Mouse (Mus musculus): ENCODE measurements at regions not wholly inside any gene's neighbourhood (a gene's known extent, or its start where the extent isn't known, plus 50 kb on each side); places are given as distances from the start of the nearest gene placed in this dataset.
A peak's percentile ranks its signal among the peaks of the same experiment; 100 is the strongest.

- no peaks in the 10 kb centered on the region for H3K27me3 ChIP-seq
- H3K9me3 ChIP-seq = no peaks in the 10 kb centered on the region
- H3K4me1 ChIP-seq (replicated peaks) = no peaks in the 10 kb centered on the region
- H3K36me3 ChIP-seq = no peaks in the 10 kb centered on the region
- no peak overlapping the region for H3K27ac ChIP-seq
- H3K9ac ChIP-seq (replicated peaks) = no peak overlapping the region
- H3K4me2 ChIP-seq (replicated peaks) = no peak overlapping the region
- no peak for ATAC-seq
- 83% methylated on average over 3 of the region's 3 CpGs for WGBS
- H3K4me3 ChIP-seq (replicated peaks) = no peak overlapping the region
These were observed 746.4 kb upstream of the Cypt12 start for GRCm38 (mm10) chr3:17201773-17202172.

- 55% methylated on average over 3 of the region's 3 CpGs for WGBS
- H3K4me3 ChIP-seq (replicated peaks) = no peak overlapping the region
- ATAC-seq = 0 out of 2 replicates have a peak, but pooled peaks have one; percentile 17
- no peaks in the 10 kb centered on the region for H3K9me3 ChIP-seq
- no peak overlapping the region for H3K27ac ChIP-seq
- peaks cover 7% of the 10 kb centered on the region; the same call in 1 of the 2 replicates for H3K4me1 ChIP-seq (replicated peaks)
- no peak overlapping the region for H3K9ac ChIP-seq (replicated peaks)
- no peaks in the 10 kb centered on the region for H3K36me3 ChIP-seq
- H3K27me3 ChIP-seq = no peaks in the 10 kb centered on the region
- no peak overlapping the region for H3K4me2 ChIP-seq (replicated peaks)
These were observed 734.2 kb upstream of the Cypt12 start for GRCm38 (mm10) chr3:17214031-17214430.

- H3K4me3 ChIP-seq (replicated peaks) = no peak overlapping the region
- no peaks in the 10 kb centered on the region for H3K27me3 ChIP-seq
- peaks cover 7% of the 10 kb centered on the region; the same call in 1 of the 2 replicates for H3K4me1 ChIP-seq (replicated peaks)
- no peak overlapping the region for H3K27ac ChIP-seq
- H3K9ac ChIP-seq (replicated peaks) = no peak overlapping the region
- no peaks in the 10 kb centered on the region for H3K9me3 ChIP-seq
- peak; percentile 43; the same call in 1 of the 2 replicates for ATAC-seq
- no peak overlapping the region for H3K4me2 ChIP-seq (replicated peaks)
- 53% methylated on average over 2 of the region's 2 CpGs for WGBS
- no peaks in the 10 kb centered on the region for H3K36me3 ChIP-seq
These were observed 731.4 kb upstream of the Cypt12 start for GRCm38 (mm10) chr3:17216825-17217224.

GRCm38 (mm10) chr3:17238407-17238806 is 709.8 kb upstream of the Cypt12 start:
- Histone ChIP-seq H3K27ac (no peak overlapping the region), H3K4me2 (replicated peaks) (no peak overlapping the region), H3K9me3 (no peaks in the 10 kb centered on the region), H3K4me3 (replicated peaks) (no peak overlapping the region), H3K36me3 (no peaks in the 10 kb centered on the region), H3K9ac (replicated peaks) (no peak overlapping the region), H3K4me1 (replicated peaks) (no peaks in the 10 kb centered on the region), H3K27me3 (no peaks in the 10 kb centered on the region)
- ATAC-seq = no peak
- WGBS = 4% methylated on average over 1 of the region's 1 CpGs

- no peak overlapping the region for H3K9ac ChIP-seq (replicated peaks)
- no peak overlapping the region for H3K4me3 ChIP-seq (replicated peaks)
- no peaks in the 10 kb centered on the region for H3K9me3 ChIP-seq
- no peaks in the 10 kb centered on the region for H3K4me1 ChIP-seq (replicated peaks)
- ATAC-seq = no peak
- H3K27ac ChIP-seq = no peak overlapping the region
- no peaks in the 10 kb centered on the region for H3K27me3 ChIP-seq
- H3K36me3 ChIP-seq = no peaks in the 10 kb centered on the region
- no peak overlapping the region for H3K4me2 ChIP-seq (replicated peaks)
These were observed 689.8 kb upstream of the Cypt12 start for GRCm38 (mm10) chr3:17258397-17258796.

GRCm38 (mm10) chr3:17259093-17259492 is 689.1 kb upstream of the Cypt12 start:
- Histone ChIP-seq H3K9ac (replicated peaks) (no peak overlapping the region), H3K4me3 (replicated peaks) (no peak overlapping the region), H3K4me1 (replicated peaks) (no peaks in the 10 kb centered on the region), H3K9me3 (no peaks in the 10 kb centered on the region), H3K27me3 (no peaks in the 10 kb centered on the region), H3K27ac (no peak overlapping the region), H3K4me2 (replicated peaks) (no peak overlapping the region), H3K36me3 (no peaks in the 10 kb centered on the region)
- WGBS = 84% methylated on average over 3 of the region's 3 CpGs
- ATAC-seq = no peak

- Histone ChIP-seq H3K4me2 (replicated peaks) (no peak overlapping the region), H3K4me3 (replicated peaks) (no peak overlapping the region), H3K27ac (peak overlapping the region; percentile 58), H3K4me1 (replicated peaks) (no peaks in the 10 kb centered on the region; the same call in 1 of the 2 replicates), H3K9ac (replicated peaks) (no peak overlapping the region), H3K9me3 (no peaks in the 10 kb centered on the region), H3K27me3 (no peaks in the 10 kb centered on the region), H3K36me3 (no peaks in the 10 kb centered on the region)
- 0 out of 2 replicates have a peak, but pooled peaks have one; percentile 56 for ATAC-seq
- 38% methylated on average over 6 of the region's 6 CpGs for WGBS
These were observed 667.0 kb upstream of the Cypt12 start for GRCm38 (mm10) chr3:17281231-17281630.

GRCm38 (mm10) chr3:17282881-17283280 is 665.3 kb upstream of the Cypt12 start:
- no peak for ATAC-seq
- H3K9ac ChIP-seq (replicated peaks) = no peak overlapping the region
- WGBS = 88% methylated on average over 3 of the region's 3 CpGs
- H3K27ac ChIP-seq = no peak overlapping the region
- H3K4me2 ChIP-seq (replicated peaks) = no peak overlapping the region
- no peak overlapping the region for H3K4me3 ChIP-seq (replicated peaks)
- no peaks in the 10 kb centered on the region; the same call in 1 of the 2 replicates for H3K4me1 ChIP-seq (replicated peaks)
- no peaks in the 10 kb centered on the region for H3K36me3 ChIP-seq
- no peaks in the 10 kb centered on the region for H3K9me3 ChIP-seq
- H3K27me3 ChIP-seq = no peaks in the 10 kb centered on the region

GRCm38 (mm10) chr3:17317523-17317922 is 630.7 kb upstream of the Cypt12 start:
- Histone ChIP-seq H3K4me2 (replicated peaks) (no peak overlapping the region), H3K27ac (no peak overlapping the region), H3K4me3 (replicated peaks) (no peak overlapping the region), H3K9ac (replicated peaks) (no peak overlapping the region), H3K27me3 (no peaks in the 10 kb centered on the region), H3K4me1 (replicated peaks) (peaks cover 20% of the 10 kb centered on the region), H3K36me3 (no peaks in the 10 kb centered on the region), H3K9me3 (no peaks in the 10 kb centered on the region)
- 0 out of 2 replicates have a peak, but pooled peaks have one; percentile 18 for ATAC-seq

- Histone ChIP-seq H3K9ac (replicated peaks) (no peak overlapping the region), H3K4me1 (replicated peaks) (peaks cover 27% of the 10 kb centered on the region), H3K27ac (peak overlapping the region; percentile 89; the same call in 1 of the 2 replicates), H3K36me3 (no peaks in the 10 kb centered on the region), H3K9me3 (no peaks in the 10 kb centered on the region), H3K4me2 (replicated peaks) (no peak overlapping the region), H3K27me3 (no peaks in the 10 kb centered on the region), H3K4me3 (replicated peaks) (no peak overlapping the region)
- 83% methylated on average over 3 of the region's 3 CpGs for WGBS
- ATAC-seq = no peak
These were observed 629.8 kb upstream of the Cypt12 start for GRCm38 (mm10) chr3:17318450-17318849.

- H3K4me1 ChIP-seq (replicated peaks) = peaks cover 34% of the 10 kb centered on the region
- ATAC-seq = peak; percentile 94
- 5% methylated on average over 9 of the region's 9 CpGs for WGBS
- peak overlapping the region; percentile 14 for H3K4me3 ChIP-seq (replicated peaks)
- no peaks in the 10 kb centered on the region for H3K9me3 ChIP-seq
- H3K36me3 ChIP-seq = no peaks in the 10 kb centered on the region
- 0 out of 2 replicates have a peak overlapping the region, but pooled peaks have one; percentile 28 for H3K9ac ChIP-seq (replicated peaks)
- H3K27me3 ChIP-seq = no peaks in the 10 kb centered on the region
- peak overlapping the region; percentile 89 for H3K27ac ChIP-seq
- H3K4me2 ChIP-seq (replicated peaks) = peak overlapping the region; percentile 40
These were observed 629.0 kb upstream of the Cypt12 start for GRCm38 (mm10) chr3:17319213-17319612.

GRCm38 (mm10) chr3:17319931-17320330 is 628.3 kb upstream of the Cypt12 start:
- H3K9ac ChIP-seq (replicated peaks) = no peak overlapping the region
- 32% methylated on average over 5 of the region's 5 CpGs for WGBS
- peak overlapping the region; percentile 80 for H3K27ac ChIP-seq
- H3K9me3 ChIP-seq = no peaks in the 10 kb centered on the region
- H3K36me3 ChIP-seq = no peaks in the 10 kb centered on the region
- no peak for ATAC-seq
- H3K4me3 ChIP-seq (replicated peaks) = no peak overlapping the region
- H3K4me1 ChIP-seq (replicated peaks) = peaks cover 41% of the 10 kb centered on the region
- H3K27me3 ChIP-seq = no peaks in the 10 kb centered on the region
- peak overlapping the region; percentile 17; the same call in 1 of the 2 replicates for H3K4me2 ChIP-seq (replicated peaks)

- Histone ChIP-seq H3K27ac (peak overlapping the region; percentile 89), H3K4me3 (replicated peaks) (no peak overlapping the region), H3K27me3 (no peaks in the 10 kb centered on the region), H3K9ac (replicated peaks) (peak overlapping the region; percentile 37; the same call in 1 of the 2 replicates), H3K9me3 (no peaks in the 10 kb centered on the region), H3K36me3 (no peaks in the 10 kb centered on the region), H3K4me2 (replicated peaks) (peak overlapping the region; percentile 30), H3K4me1 (replicated peaks) (peaks cover 57% of the 10 kb centered on the region)
- WGBS = 15% methylated on average over 2 of the region's 2 CpGs
- no peak for ATAC-seq
These were observed 625.9 kb upstream of the Cypt12 start for GRCm38 (mm10) chr3:17322266-17322665.

Data from midbrain, embryonic 13.5 days (tissue).